Mouse (Mus musculus) bone marrow, adult 2 months (tissue): ENCODE measurements around the gene Uckl1.

ENCODE experiments used
- CTCF ChIP-seq: fragments of 200-500 bp; IDR thresholded peaks from 2 replicates; pipeline ENCODE4 v1.5.1; 2011; ENCODE audit warnings: low read length, control low read depth; ENCODE audit not compliant: control insufficient read depth, insufficient read depth
- POLR2A ChIP-seq: fragments of 200-500 bp; IDR thresholded peaks from 2 replicates; pipeline ENCODE4 v1.6.1; 2011; ENCODE audit warnings: low read depth, mild to moderate bottlenecking, control low read depth, low read length, borderline replicate concordance; ENCODE audit not compliant: control insufficient read depth

GRCm38 (mm10) chr2:181594946-181595696 is 10.4 kb upstream of the Uckl1 start:
- TF ChIP-seq CTCF (peak; percentile 50; the same call in 1 of the 2 replicates), POLR2A (no peak)
